Mouse (Mus musculus) hindbrain, embryonic 10.5 days (tissue): ENCODE data around the gene Gm20403. TPM values are rescaled to one million over a fixed set of nuclear protein-coding genes. Genes with fewer than 3 reads are reported as not detected.

Experiments
- DNase-seq: peaks from one replicate; pipeline ENCODE4 v3.0.0-alpha.2; 2017; ENCODE audit warnings: low spot score
- H3K27ac ChIP-seq: fragments of 300-500 bp; sonication (generic); 2 replicates; pipeline ENCODE4 v1.5.1; 2016; ENCODE audit warnings: mild to moderate bottlenecking, moderate library complexity
- H3K27me3 ChIP-seq: fragments of 300-500 bp; sonication (generic); 2 replicates; pipeline ENCODE4 v1.6.1; 2016; ENCODE audit warnings: mild to moderate bottlenecking; ENCODE audit not compliant: poor library complexity, insufficient read depth, severe bottlenecking
- H3K36me3 ChIP-seq: fragments of 300-500 bp; sonication (generic); 2 replicates; pipeline ENCODE4 v1.6.1; 2016; ENCODE audit warnings: mild to moderate bottlenecking, moderate library complexity
- H3K4me1 ChIP-seq: fragments of 300-500 bp; sonication (generic); replicated peaks from 2 replicates; pipeline ENCODE4 v1.6.1; 2016; ENCODE audit warnings: mild to moderate bottlenecking
- H3K4me3 ChIP-seq: fragments of 300-500 bp; sonication (generic); 2 replicates; pipeline ENCODE4 v1.5.1; 2016; ENCODE audit warnings: mild to moderate bottlenecking, moderate library complexity
- H3K9me3 ChIP-seq: fragments of 300-500 bp; sonication (generic); 2 replicates; pipeline ENCODE4 v1.6.1; 2016; ENCODE audit warnings: mild to moderate bottlenecking, moderate library complexity
- WGBS: fragments of 180-500 bp; shearing (Covaris S2); methylation state at CpG from one replicate; pipeline ENCODE4 v1.1.7; 2016; 5-methylcytosine and 5-hydroxymethylcytosine counted together
- polyA plus RNA-seq: library from polyadenylated mRNA; unstranded; fragments of >200 nt; fragmentation: Nextera tagmentation; extraction: Ambion mirVana; gene quantifications from 2 replicates; pipeline ENCODE4 v1.2.1, GENCODE M21; 2016

The Gm20403 gene
- not detected in 2 replicates for polyA plus RNA-seq

DNA sequence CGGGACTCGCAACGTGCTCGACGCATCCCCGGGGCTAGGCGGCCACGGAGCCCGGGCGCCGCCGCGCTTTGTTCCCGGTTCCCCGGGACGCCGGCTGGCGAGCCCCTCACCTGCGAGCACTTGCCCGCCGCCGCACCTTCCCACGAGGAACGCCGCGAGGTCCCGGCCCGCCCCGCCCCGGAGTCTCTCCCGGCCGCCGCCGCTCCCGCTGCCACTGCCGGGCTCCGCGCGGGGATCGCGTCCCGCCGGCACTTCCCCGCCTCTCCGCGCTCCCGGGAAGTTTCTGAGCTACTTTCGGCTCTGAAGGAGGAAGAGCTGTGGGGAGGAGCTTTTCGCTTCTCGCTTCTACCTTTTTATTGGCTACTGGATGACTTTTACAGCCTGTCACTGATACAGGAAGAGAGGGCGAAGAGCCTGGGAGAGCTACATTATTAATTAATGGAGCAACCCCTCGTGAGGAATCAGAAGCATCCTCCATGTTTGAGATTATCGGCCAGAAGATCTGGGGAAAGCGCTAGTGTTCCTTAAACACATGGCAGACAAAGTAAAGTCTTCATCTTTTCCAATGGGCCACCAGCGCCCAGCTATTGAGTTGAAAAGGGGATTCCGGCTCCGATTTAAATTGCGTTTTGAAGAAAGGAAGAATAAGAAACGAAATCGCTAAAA, at the start of gene Gm20403:
TSS of gene Gm20403 (minus strand) at position 478 of the 666 bp plus-strand sequence.
- Histone ChIP-seq H3K4me1 (peaks cover 22% of the 10 kb centered on the region), H3K27ac (peak within 1 kb of the TSS; percentile 97), H3K27me3 (no peaks in the 10 kb centered on the region), H3K4me3 (peak within 1 kb of the TSS; percentile 98), H3K36me3 (peaks cover 23% of the 10 kb centered on the region), H3K9me3 (no peaks in the 10 kb centered on the region)
- under 1% methylated on average over 60 of the region's 60 CpGs for WGBS
- peak; percentile 76 for DNase-seq

DNA sequence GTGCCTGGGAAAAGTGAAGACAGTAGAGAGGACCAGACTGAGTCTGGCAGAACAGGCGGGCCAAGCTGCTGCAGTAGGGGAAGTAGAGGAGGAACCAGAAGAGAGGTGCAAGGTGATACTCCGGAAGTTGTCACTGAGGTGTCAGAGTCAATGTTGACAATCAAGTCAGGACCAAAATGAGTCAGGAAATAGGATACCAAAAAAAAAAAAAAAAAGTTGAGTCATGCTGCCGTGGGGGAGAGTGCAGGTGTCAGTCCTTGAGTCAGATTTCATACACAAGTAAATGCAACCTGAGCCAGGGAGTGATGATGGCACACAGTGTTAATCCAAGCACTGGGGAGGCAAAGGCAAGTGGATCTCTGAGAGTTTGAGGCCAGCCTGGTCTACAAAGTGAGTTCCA, 40.8 kb upstream of the Gm20403 start:
- no peak for DNase-seq
- H3K9me3 ChIP-seq, result no peaks in the 10 kb centered on the region
- 69% methylated on average over 3 of the region's 3 CpGs for WGBS
- no peaks in the 10 kb centered on the region for H3K4me1 ChIP-seq
- no peak overlapping the region for H3K27ac ChIP-seq
- H3K36me3 ChIP-seq, result no peaks in the 10 kb centered on the region
- no peak overlapping the region for H3K4me3 ChIP-seq
- H3K27me3 ChIP-seq, result no peaks in the 10 kb centered on the region

DNA sequence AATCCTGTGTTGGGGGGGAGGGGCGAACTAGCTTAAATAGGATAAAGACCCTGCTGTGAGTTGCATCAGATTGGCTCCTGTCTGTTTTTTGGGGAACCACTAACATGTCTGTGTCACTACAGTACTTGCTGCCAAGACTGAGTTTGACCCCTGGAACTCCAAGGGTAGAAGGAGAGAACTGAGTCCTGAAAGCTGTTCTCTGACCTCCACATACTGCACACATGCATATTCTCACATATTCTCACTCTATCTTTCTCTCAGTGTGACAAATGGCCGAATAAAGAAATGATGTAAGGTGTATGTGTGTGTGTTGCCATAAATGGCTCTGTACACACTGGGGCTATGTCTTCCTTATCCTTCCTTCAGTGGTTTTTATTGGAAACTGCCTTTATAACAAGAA, 37.0 kb upstream of the Gm20403 start:
- Histone ChIP-seq H3K4me1 (no peaks in the 10 kb centered on the region), H3K27ac (no peak overlapping the region), H3K27me3 (no peaks in the 10 kb centered on the region), H3K9me3 (no peaks in the 10 kb centered on the region), H3K36me3 (no peaks in the 10 kb centered on the region), H3K4me3 (no peak overlapping the region)
- no peak for DNase-seq
- WGBS, result 80% methylated on average over 2 of the region's 2 CpGs

DNA sequence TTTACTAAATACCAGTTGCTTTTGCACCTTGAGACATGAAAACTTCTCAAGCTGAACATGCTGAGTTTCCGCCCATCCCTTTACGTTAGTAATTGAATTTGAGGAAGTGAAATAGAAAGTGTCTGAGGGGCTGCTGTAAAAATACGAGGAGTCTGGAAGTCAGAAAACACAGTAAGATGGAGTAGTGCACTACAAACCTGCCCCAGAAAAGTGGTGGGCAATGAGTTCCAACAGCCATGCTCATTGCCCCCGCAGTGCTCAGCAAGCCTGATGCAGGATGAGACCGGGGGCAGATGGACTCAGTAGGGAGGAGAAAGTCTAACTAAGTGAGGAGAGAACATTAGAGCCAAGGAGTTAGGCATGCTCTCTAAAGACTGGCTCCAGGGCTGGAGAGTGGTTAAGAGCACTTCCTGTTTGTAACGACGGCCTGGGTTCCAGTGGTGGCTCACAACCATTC, 33.1 kb upstream of the Gm20403 start:
- 93% methylated on average over 7 of the region's 7 CpGs for WGBS
- H3K4me3 ChIP-seq, result no peak overlapping the region
- H3K36me3 ChIP-seq, result no peaks in the 10 kb centered on the region
- no peaks in the 10 kb centered on the region for H3K9me3 ChIP-seq
- no peak overlapping the region for H3K27ac ChIP-seq
- H3K4me1 ChIP-seq, result no peaks in the 10 kb centered on the region
- no peak for DNase-seq
- H3K27me3 ChIP-seq, result no peaks in the 10 kb centered on the region

DNA sequence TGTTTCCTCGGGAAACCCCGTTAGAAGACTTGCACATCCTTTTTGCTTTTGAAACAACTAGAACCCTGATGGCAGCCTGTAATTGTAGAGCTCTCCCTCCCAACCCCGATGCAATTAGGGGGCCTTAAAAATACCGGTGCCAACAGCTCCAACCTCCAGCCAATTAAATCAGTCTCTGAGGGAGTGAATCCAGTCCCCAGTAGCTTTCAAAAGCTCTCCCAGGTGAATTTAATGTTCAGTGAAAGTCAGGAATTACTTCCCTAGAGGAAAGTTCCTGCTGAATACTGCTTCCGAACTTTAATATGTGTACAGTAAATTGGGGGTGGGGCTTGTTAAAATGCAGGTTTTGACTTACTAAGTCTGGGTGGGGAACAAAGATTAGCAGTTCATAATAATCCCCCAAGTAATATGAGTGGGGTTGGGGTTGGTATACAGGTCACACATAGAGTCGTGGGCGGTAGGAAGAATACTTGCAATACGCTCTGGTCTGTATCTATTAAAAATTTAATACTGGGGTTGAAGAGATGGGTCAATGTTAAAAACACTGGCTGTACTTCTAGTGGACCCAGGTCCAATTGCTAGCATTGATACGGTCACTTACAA, 30.9 kb upstream of the Gm20403 start:
- H3K27me3 ChIP-seq, result no peaks in the 10 kb centered on the region
- H3K4me1 ChIP-seq, result no peaks in the 10 kb centered on the region
- DNase-seq, result no peak
- no peak overlapping the region for H3K27ac ChIP-seq
- WGBS, result 71% methylated on average over 9 of the region's 9 CpGs
- H3K9me3 ChIP-seq, result no peaks in the 10 kb centered on the region
- no peaks in the 10 kb centered on the region for H3K36me3 ChIP-seq
- H3K4me3 ChIP-seq, result no peak overlapping the region

DNA sequence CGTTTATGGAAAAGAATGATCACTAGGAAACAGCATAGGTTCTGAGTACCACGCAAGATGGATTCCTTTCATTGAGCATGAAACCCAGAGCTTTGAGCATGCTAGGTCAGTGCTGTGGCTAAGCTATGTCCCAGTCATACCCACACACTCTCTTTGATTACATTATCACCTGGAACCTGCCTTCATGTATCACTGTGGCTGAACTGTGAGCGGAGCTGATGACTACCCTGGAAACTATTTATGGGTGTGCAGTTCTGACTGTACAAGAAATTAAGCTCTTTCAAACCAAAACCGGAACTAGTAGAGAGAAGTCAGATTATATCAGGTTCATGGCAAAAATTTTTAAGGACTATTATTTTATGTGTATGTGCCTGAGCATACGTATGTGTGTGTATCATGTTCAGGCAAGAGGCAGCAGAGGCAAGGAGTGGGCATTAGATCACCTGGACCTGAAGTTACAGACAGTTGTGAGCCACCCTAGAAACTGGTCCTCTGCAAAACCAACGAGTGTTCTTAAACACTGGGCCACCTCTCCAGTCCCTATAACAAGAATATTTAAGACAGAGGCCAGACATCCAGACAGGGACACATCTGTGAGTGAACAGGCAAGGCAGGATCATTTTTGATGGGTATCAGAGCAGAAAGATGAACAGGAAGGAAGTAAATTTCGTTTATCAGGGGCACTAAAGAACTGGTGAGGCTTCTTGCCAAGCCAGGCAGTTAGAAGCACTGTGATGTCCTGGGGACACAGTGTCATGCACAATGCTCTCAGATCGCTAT, 30.2 kb upstream of the Gm20403 start:
- H3K27me3 ChIP-seq, result no peaks in the 10 kb centered on the region
- no peak overlapping the region for H3K4me3 ChIP-seq
- no peaks in the 10 kb centered on the region for H3K4me1 ChIP-seq
- H3K27ac ChIP-seq, result no peak overlapping the region
- H3K9me3 ChIP-seq, result no peaks in the 10 kb centered on the region
- no peak for DNase-seq
- H3K36me3 ChIP-seq, result no peaks in the 10 kb centered on the region
- WGBS, result 77% methylated on average over 8 of the region's 8 CpGs

DNA sequence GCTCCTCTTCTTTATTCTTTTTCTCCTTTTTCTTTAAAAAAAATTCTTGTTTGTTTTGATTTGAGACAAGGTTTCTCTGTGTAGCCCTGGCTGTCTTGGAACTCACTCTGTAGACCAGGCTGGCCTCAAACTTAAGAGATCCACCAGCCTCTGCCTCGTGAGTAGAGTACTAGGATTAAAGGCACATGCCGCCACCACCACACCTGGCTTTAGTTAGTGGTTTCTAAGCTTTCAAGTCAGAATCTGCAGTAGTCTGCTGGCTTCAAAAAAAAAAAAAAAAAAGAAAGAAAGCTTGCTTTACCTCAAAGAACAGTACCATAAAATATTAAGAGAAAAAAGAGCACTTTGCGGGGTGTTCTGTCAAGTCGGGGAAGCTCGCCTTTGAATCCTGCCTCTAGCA, 29.1 kb upstream of the Gm20403 start:
- H3K27me3 ChIP-seq, result no peaks in the 10 kb centered on the region
- no peak for DNase-seq
- H3K36me3 ChIP-seq, result no peaks in the 10 kb centered on the region
- H3K4me3 ChIP-seq, result no peak overlapping the region
- H3K9me3 ChIP-seq, result no peaks in the 10 kb centered on the region
- no peaks in the 10 kb centered on the region for H3K4me1 ChIP-seq
- H3K27ac ChIP-seq, result no peak overlapping the region
- WGBS, result 81% methylated on average over 5 of the region's 5 CpGs

DNA sequence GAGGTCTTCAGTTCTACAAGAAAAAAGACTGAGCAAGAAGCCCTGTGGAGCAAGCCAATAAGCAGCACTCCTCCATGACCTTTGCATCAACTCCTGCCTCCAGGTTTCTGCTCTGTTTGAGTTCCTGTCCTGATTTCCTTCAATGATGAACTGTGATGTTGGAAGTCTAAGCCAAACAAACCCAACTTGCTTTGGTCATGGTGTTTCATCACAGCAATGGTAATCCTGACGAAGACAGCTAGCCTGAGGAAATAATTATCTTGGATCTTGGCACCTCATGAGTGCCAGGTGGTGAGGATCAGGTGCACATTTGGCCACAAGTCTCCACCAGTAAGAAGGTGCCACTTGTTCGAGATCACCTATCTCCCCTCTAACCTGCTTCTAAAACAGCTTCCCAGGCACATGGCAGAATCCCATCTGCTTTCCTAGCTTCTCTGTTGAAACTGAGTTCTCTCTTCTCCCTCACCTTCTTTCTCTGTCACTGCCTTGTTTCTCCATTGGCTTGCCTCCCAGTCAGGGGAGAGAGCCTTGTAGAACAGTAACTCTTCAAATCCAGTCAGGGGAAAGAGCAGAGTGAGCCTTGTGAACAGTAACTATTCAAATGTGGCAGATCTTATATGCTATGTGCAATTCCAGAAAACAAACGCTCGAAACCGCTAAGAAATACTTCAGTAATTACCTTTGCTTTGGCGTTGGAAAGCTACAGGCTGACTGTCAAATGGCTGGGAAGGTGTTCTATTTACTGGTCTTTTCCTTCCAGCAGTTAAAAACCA, 27.5 kb upstream of the Gm20403 start, which contains the start of gene Baz1a:
TSS of gene Baz1a (minus strand) at position 723 of the 773 bp plus-strand sequence.
- Histone ChIP-seq H3K4me1 (no peaks in the 10 kb centered on the region), H3K36me3 (no peaks in the 10 kb centered on the region), H3K27me3 (no peaks in the 10 kb centered on the region), H3K4me3 (no peak within 1 kb of the TSS), H3K9me3 (no peaks in the 10 kb centered on the region), H3K27ac (no peak within 1 kb of the TSS)
- 88% methylated on average over 6 of the region's 6 CpGs for WGBS
- DNase-seq, result no peak

DNA sequence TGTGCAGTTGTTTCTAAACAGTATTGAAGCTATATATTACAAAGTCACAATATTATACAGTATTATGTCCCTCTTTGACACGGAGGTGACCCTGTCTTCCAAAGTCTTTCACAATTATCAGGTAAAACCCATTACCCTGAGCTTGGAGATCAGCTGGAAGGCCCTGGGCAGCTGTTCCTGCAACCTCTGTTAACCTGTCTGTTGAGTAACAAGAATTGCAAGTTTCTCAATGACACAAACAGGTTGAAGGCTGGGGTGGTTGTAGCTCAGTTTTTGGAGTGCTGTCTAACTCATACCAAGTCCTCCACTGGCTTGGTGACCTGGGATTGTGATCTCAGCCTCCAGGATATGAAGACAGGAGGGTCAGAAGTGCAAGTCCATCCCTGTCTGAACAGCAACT, 26.7 kb upstream of the Gm20403 start:
- Histone ChIP-seq H3K27ac (no peak overlapping the region), H3K36me3 (no peaks in the 10 kb centered on the region), H3K9me3 (no peaks in the 10 kb centered on the region), H3K4me3 (no peak overlapping the region), H3K27me3 (no peaks in the 10 kb centered on the region), H3K4me1 (no peaks in the 10 kb centered on the region)
- 82% methylated on average over 1 of the region's 1 CpGs for WGBS
- DNase-seq, result no peak

DNA sequence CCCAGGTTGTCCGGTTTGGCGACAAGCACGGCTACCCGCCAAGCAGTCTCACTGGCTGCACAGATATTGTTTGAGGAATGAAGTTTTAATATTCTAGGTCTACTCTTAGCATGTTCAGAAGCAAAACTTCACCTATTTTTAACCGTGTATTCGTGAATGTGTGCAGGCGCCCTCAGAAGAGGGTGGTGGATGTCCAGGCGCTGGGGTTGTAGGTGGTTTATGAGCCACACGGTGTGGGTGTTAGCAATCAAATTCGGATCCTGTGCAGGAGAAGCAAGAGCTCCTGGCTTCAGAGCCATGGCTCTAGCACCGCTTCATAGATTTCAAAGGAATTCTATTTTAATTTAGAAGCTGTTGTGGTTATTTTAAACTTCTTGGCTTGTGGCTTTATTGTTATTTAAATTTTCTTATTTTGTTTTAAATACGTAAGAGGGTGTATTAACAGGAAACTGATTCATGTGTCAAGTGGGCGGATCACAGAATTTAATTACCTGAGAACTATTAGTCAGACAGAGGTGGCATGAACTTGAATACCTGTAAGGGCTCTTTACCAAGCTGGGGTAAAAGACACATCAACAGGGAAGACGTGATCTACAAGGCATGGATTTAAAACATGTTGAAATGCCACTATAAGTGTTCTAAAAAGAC, 21.2 kb upstream of the Gm20403 start:
- no peaks in the 10 kb centered on the region for H3K27me3 ChIP-seq
- H3K36me3 ChIP-seq, result no peaks in the 10 kb centered on the region
- 91% methylated on average over 14 of the region's 14 CpGs for WGBS
- H3K4me3 ChIP-seq, result no peak overlapping the region
- no peak for DNase-seq
- H3K9me3 ChIP-seq, result peaks cover 4% of the 10 kb centered on the region; the same call in 1 of the 2 replicates
- H3K27ac ChIP-seq, result no peak overlapping the region
- H3K4me1 ChIP-seq, result no peaks in the 10 kb centered on the region

DNA sequence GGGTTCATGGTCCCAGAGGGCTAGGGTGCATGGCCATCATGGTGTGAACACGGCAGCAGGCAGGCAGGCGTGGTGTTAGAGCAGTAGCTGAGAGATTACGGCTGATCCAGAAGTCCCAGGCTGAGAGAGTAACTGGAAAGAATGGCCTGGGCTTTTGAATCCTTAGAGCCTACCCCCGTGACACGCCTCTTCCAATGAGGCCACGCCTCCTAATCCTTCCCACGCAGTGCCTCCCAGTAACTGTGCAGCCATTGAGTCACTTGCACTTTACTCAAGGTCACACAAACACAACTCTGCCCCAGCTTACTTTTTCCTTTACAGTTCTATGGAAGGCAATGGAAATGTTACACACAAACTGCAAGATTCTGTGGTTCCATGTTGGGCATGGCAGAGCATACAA, 19.7 kb upstream of the Gm20403 start:
- Histone ChIP-seq H3K36me3 (no peaks in the 10 kb centered on the region), H3K27ac (no peak overlapping the region), H3K4me3 (no peak overlapping the region), H3K9me3 (peaks cover 4% of the 10 kb centered on the region; the same call in 1 of the 2 replicates), H3K27me3 (no peaks in the 10 kb centered on the region), H3K4me1 (no peaks in the 10 kb centered on the region)
- WGBS, result 92% methylated on average over 7 of the region's 7 CpGs
- no peak for DNase-seq

DNA sequence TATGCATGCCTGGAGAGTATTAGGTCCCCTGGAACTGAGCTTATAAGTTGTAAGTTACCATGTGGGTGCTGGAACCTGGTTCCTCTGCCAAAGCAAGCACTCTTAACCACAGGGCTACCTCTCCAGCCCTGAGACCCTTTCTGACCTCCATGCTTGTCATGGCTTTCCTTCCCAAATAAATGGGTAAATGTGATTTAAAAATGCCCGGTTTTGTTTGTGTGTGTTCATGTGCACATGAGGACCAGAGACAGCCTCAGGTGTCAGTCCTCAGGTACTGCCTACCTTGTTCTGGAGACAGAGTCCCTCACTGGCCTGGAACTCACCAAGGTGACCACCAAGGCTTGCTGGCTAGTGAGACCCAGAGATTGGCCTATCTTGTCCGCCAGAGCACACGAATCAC, 18.1 kb upstream of the Gm20403 start:
- no peaks in the 10 kb centered on the region for H3K36me3 ChIP-seq
- no peak for DNase-seq
- no peaks in the 10 kb centered on the region for H3K4me1 ChIP-seq
- 92% methylated on average over 3 of the region's 3 CpGs for WGBS
- no peak overlapping the region for H3K4me3 ChIP-seq
- no peaks in the 10 kb centered on the region for H3K27me3 ChIP-seq
- H3K27ac ChIP-seq, result no peak overlapping the region
- peaks cover 4% of the 10 kb centered on the region; the same call in 1 of the 2 replicates for H3K9me3 ChIP-seq
